Mouse (Mus musculus) small intestine, adult 2 months (tissue): ENCODE results near the gene S100a5. TPM values are rescaled to one million over a fixed set of nuclear protein-coding genes. Genes with fewer than 3 reads are reported as not detected.

Source experiments
- H3K27ac ChIP-seq: fragments of 200-500 bp; 2 replicates; pipeline ENCODE4 v1.5.1; 2012; ENCODE audit warnings: low read depth, low read length, control low read depth, inconsistent platforms; ENCODE audit not compliant: insufficient read depth
- H3K27me3 ChIP-seq: fragments of 200-500 bp; 2 replicates; pipeline ENCODE4 v1.6.1; 2012; ENCODE audit warnings: mild to moderate bottlenecking, moderate library complexity, low read length, inconsistent platforms; ENCODE audit not compliant: control insufficient read depth, insufficient read depth
- H3K36me3 ChIP-seq: fragments of 200-500 bp; 2 replicates; pipeline ENCODE4 v1.6.1; 2012; ENCODE audit warnings: mild to moderate bottlenecking, low read length, control low read depth, inconsistent platforms; ENCODE audit not compliant: control insufficient read depth, insufficient read depth
- H3K4me1 ChIP-seq: fragments of 200-500 bp; 2 replicates; pipeline ENCODE4 v1.6.1; 2012; ENCODE audit warnings: low read length, inconsistent platforms, mixed read lengths; ENCODE audit not compliant: control insufficient read depth, insufficient read depth, insufficient read length
- H3K4me3 ChIP-seq: fragments of 200-500 bp; 2 replicates; pipeline ENCODE4 v1.5.1; 2012; ENCODE audit warnings: low read depth, mild to moderate bottlenecking, control low read depth, inconsistent platforms, low read length, moderate library complexity
- CTCF ChIP-seq: fragments of 200-500 bp; IDR thresholded peaks from 2 replicates; pipeline ENCODE4 v1.5.1; 2012; ENCODE audit warnings: low read depth, mild to moderate bottlenecking, control low read depth, inconsistent platforms, low read length, moderate library complexity, mixed read lengths; ENCODE audit not compliant: insufficient replicate concordance, insufficient read length; ENCODE audit errors: extremely low read depth
- POLR2A ChIP-seq: fragments of 200-500 bp; IDR thresholded peaks from 2 replicates; pipeline ENCODE4 v1.6.1; 2012; ENCODE audit warnings: low read depth, mild to moderate bottlenecking, control low read depth, inconsistent platforms, low read length, moderate library complexity
- WGBS: fragments of 180-500 bp; shearing (Covaris S2); methylation state at CpG from one replicate; pipeline ENCODE4 v1.1.7; 2018; 5-methylcytosine and 5-hydroxymethylcytosine counted together
- polyA plus RNA-seq: library from polyadenylated mRNA; depleted of rRNA; stranded (reverse); fragments of >200 nt; gene quantifications from 2 replicates; pipeline ENCODE4 v1.2.3, GENCODE M21; 2012

Gene S100a5
- polyA plus RNA-seq, 1 experiment, result not detected

- H3K36me3 ChIP-seq, result no peaks in the 10 kb centered on the region
- H3K27ac ChIP-seq, result no peak overlapping the region
- no peak overlapping the region for H3K4me3 ChIP-seq
- 81% methylated on average over 7 of the region's 7 CpGs for WGBS
- TF ChIP-seq CTCF, result no peak
- no peak for TF ChIP-seq POLR2A
- H3K4me1 ChIP-seq, result no peaks in the 10 kb centered on the region
- no peaks in the 10 kb centered on the region for H3K27me3 ChIP-seq
These were observed 32.7 kb downstream of the S100a5 start for GRCm38 (mm10) chr3:90640981-90641380.

GRCm38 (mm10) chr3:90644220-90644619 lies 35.9 kb downstream of the S100a5 start:
- TF ChIP-seq POLR2A, result no peak
- TF ChIP-seq CTCF, result peak; percentile 68; the same call in 1 of the 2 replicates

GRCm38 (mm10) chr3:90647291-90647690 lies 39.0 kb downstream of the S100a5 start:
- 79% methylated on average over 1 of the region's 1 CpGs for WGBS
- Histone ChIP-seq H3K27ac (no peak overlapping the region), H3K36me3 (no peaks in the 10 kb centered on the region), H3K4me1 (no peaks in the 10 kb centered on the region), H3K27me3 (no peaks in the 10 kb centered on the region), H3K4me3 (no peak overlapping the region)
- TF ChIP-seq CTCF (no peak), POLR2A (no peak)

More at GRCm38 (mm10) chr3:90644220-90644619, 35.9 kb downstream of the S100a5 start:
- no peaks in the 10 kb centered on the region for H3K36me3 ChIP-seq
- H3K27me3 ChIP-seq, result no peaks in the 10 kb centered on the region
- no peaks in the 10 kb centered on the region for H3K4me1 ChIP-seq
- WGBS, result 45% methylated on average over 3 of the region's 3 CpGs
- no peak overlapping the region for H3K27ac ChIP-seq
- H3K4me3 ChIP-seq, result no peak overlapping the region

GRCm38 (mm10) chr3:90648981-90649380 lies 40.7 kb downstream of the S100a5 start:
- no peaks in the 10 kb centered on the region for H3K27me3 ChIP-seq
- no peaks in the 10 kb centered on the region for H3K4me1 ChIP-seq
- no peak for TF ChIP-seq POLR2A
- no peaks in the 10 kb centered on the region for H3K36me3 ChIP-seq
- H3K27ac ChIP-seq, result no peak overlapping the region
- H3K4me3 ChIP-seq, result no peak overlapping the region

- H3K4me3 ChIP-seq, result no peak overlapping the region
- H3K27me3 ChIP-seq, result no peaks in the 10 kb centered on the region
- H3K27ac ChIP-seq, result no peak overlapping the region
- WGBS, result 93% methylated on average over 2 of the region's 2 CpGs
- no peak for TF ChIP-seq POLR2A
- no peak for TF ChIP-seq CTCF
- H3K4me1 ChIP-seq, result no peaks in the 10 kb centered on the region
- no peaks in the 10 kb centered on the region for H3K36me3 ChIP-seq
These were observed 41.5 kb downstream of the S100a5 start for GRCm38 (mm10) chr3:90649832-90650231.

- H3K27ac ChIP-seq, result no peak overlapping the region
- H3K27me3 ChIP-seq, result no peaks in the 10 kb centered on the region
- no peak for TF ChIP-seq POLR2A
- TF ChIP-seq CTCF, result peak; percentile 75; the same call in 1 of the 2 replicates
- no peaks in the 10 kb centered on the region for H3K4me1 ChIP-seq
- 35% methylated on average over 5 of the region's 5 CpGs for WGBS
- no peak overlapping the region for H3K4me3 ChIP-seq
- no peaks in the 10 kb centered on the region for H3K36me3 ChIP-seq
These were observed 44.7 kb downstream of the S100a5 start for GRCm38 (mm10) chr3:90652878-90653508.

- TF ChIP-seq POLR2A (no peak), CTCF (no peak)
- H3K27me3 ChIP-seq, result no peaks in the 10 kb centered on the region
- no peaks in the 10 kb centered on the region for H3K4me1 ChIP-seq
- no peak within 1 kb of the TSS for H3K27ac ChIP-seq
- H3K36me3 ChIP-seq, result no peaks in the 10 kb centered on the region
- no peak within 1 kb of the TSS for H3K4me3 ChIP-seq
These were observed 45.4 kb downstream of the S100a5 start, which contains the start of gene S100a7a for GRCm38 (mm10) chr3:90653717-90654116. Gene S100a7a (plus strand): TSS chr3:90654017.

- TF ChIP-seq CTCF (no peak), POLR2A (no peak)
- 60% methylated on average over 4 of the region's 4 CpGs for WGBS
- no peak overlapping the region for H3K27ac ChIP-seq
- no peaks in the 10 kb centered on the region for H3K4me1 ChIP-seq
- H3K36me3 ChIP-seq, result no peaks in the 10 kb centered on the region
- H3K27me3 ChIP-seq, result no peaks in the 10 kb centered on the region
- H3K4me3 ChIP-seq, result no peak overlapping the region
These were observed 49.1 kb downstream of the S100a5 start for GRCm38 (mm10) chr3:90657405-90657804.
